Mouse (Mus musculus) G1E (cell line): ENCODE measurements around the gene 1190007I07Rik. TPM values are rescaled to one million over a fixed set of nuclear protein-coding genes. Genes with fewer than 3 reads are reported as not detected.

Source experiments
- ATAC-seq: 2 replicates; pipeline ENCODE4 v1.8.0; 2016; ENCODE audit warnings: mild to moderate bottlenecking; ENCODE audit not compliant: insufficient number of reproducible peaks, poor library complexity, low FRiP score, severe bottlenecking; ENCODE audit errors: extremely low read depth
- DNase-seq: peaks from one replicate; pipeline ENCODE4 v3.0.0; 2012; ENCODE audit warnings: low spot score
- H3K27me3 ChIP-seq: 2 replicates; pipeline ENCODE4 v1.6.1; 2012; ENCODE audit warnings: mild to moderate bottlenecking, low read length, inconsistent platforms; ENCODE audit not compliant: insufficient read depth
- H3K36me3 ChIP-seq: replicated peaks from 2 replicates; pipeline ENCODE3; 2012; ENCODE audit warnings: mild to moderate bottlenecking, inconsistent platforms
- H3K4me1 ChIP-seq: 2 replicates; pipeline ENCODE4 v1.6.1; 2012; ENCODE audit warnings: low read depth, low read length, inconsistent platforms, mixed read lengths; ENCODE audit not compliant: insufficient read depth
- H3K4me3 ChIP-seq: 2 replicates; pipeline ENCODE4 v1.5.1; 2012; ENCODE audit warnings: low read depth, mild to moderate bottlenecking, inconsistent platforms, low read length, moderate library complexity, mixed read lengths
- H3K9me3 ChIP-seq: replicated peaks from 2 replicates; pipeline ENCODE4 v1.6.1; 2012; ENCODE audit warnings: inconsistent platforms
- CTCF ChIP-seq: IDR thresholded peaks from 2 replicates; pipeline ENCODE4 v1.5.1; 2012; ENCODE audit warnings: low read depth, low read length, inconsistent platforms, mixed read lengths
- GATA1 ChIP-seq: IDR thresholded peaks from 2 replicates; pipeline ENCODE4 v1.6.1; 2012; ENCODE audit warnings: borderline replicate concordance, low read length, inconsistent platforms, mixed read lengths
- GATA2 ChIP-seq: IDR thresholded peaks from 2 replicates; pipeline ENCODE4 v1.6.1; 2012; ENCODE audit warnings: low read depth, low read length, inconsistent platforms, borderline replicate concordance
- POLR2AphosphoS5 ChIP-seq: IDR thresholded peaks from 2 replicates; pipeline ENCODE4 v1.6.1; 2012; ENCODE audit warnings: low read depth, low read length, inconsistent platforms; ENCODE audit not compliant: insufficient replicate concordance
- TAL1 ChIP-seq: conservative IDR thresholded peaks from 2 replicates; pipeline ENCODE4 v1.6.1; 2012; ENCODE audit warnings: low read depth, low read length, inconsistent platforms, mixed read lengths
- polyA plus RNA-seq: library from polyadenylated mRNA; stranded (reverse); fragments of >175 nt; gene quantifications from 2 replicates; pipeline ENCODE4 v1.2.3, GENCODE M21; 2012
- total RNA-seq, 2 experiments: library from RNA; stranded (forward) in 1 of 2; stranded (reverse) in 1 of 2; fragments of 200-1000 nt in 1 of 2; fragments of >200 nt in 1 of 2; fragmentation: Nextera tagmentation in 1 of 2; gene quantifications; 2 replicates each; pipeline ENCODE4 v1.2.3; 2014 to 2017

The 1190007I07Rik gene
- total and polyA plus RNA-seq, 3 experiments = 10.5 to 59.5 (median 55.8) TPM

DNA sequence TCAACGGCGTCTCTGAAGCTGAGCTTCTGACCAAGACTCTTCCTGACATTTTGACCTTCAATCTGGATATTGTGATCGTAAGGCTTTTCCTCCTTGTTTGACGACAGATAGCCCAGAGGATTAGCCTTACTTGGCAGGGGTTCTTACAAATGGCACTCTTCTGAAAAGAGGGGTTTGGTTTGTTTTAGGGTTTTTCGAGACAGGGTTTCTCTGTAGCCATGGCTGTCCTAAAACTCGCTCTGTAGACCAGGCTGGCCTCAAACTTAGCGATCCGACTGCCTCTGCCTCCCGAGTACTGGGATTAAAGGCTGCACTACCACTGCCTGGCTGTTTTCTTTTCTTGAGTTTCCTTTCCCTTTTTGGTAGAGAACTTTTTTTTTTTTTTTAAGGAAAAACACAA, 18.5 kb upstream of the 1190007I07Rik start:
- TF ChIP-seq GATA1 (no peak), GATA2 (no peak), TAL1 (no peak), CTCF (no peak), POLR2AphosphoS5 (no peak)
- Histone ChIP-seq H3K27me3 (no peaks in the 10 kb centered on the region), H3K4me3 (no peak overlapping the region), H3K36me3 (peaks cover 93% of the 10 kb centered on the region), H3K9me3 (no peaks in the 10 kb centered on the region), H3K4me1 (no peaks in the 10 kb centered on the region; the same call in 1 of the 2 replicates)
- ATAC-seq (no peak), DNase-seq (no peak)

GRCm38 (mm10) chr10:82639032-82639698, 16.1 kb upstream of the 1190007I07Rik start:
- Histone ChIP-seq H3K9me3 (no peaks in the 10 kb centered on the region), H3K4me1 (peaks cover 3% of the 10 kb centered on the region), H3K4me3 (no peak overlapping the region), H3K27me3 (no peaks in the 10 kb centered on the region), H3K36me3 (peaks cover 89% of the 10 kb centered on the region)
- TF ChIP-seq GATA1 (no peak), TAL1 (no peak), GATA2 (no peak), POLR2AphosphoS5 (no peak), CTCF (no peak)
- ATAC-seq (no peak), DNase-seq (no peak)

DNA sequence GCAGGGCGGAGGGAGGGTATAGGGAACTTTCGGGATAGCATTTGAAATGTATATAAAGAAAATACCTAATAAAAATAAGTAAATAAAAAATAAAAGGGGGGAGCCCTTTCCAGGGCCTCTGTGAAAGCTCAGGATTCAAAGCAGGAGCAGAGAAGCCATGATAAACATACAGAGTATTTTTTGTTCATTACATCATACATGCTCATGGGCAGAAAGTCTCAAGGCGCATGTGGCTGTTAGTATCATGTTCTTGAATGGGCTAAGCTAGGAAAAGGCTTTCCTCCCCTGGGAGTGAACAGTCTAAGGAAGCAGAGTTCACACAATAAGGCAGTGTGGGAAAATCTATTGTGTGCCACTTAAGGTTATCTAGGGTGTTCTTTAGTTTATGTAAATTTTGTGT, 13.3 kb upstream of the 1190007I07Rik start:
- no peaks in the 10 kb centered on the region for H3K9me3 ChIP-seq
- peaks cover 17% of the 10 kb centered on the region for H3K4me1 ChIP-seq
- H3K27me3 ChIP-seq = no peaks in the 10 kb centered on the region
- ATAC-seq (no peak), DNase-seq (no peak)
- H3K36me3 ChIP-seq = peaks cover 90% of the 10 kb centered on the region
- TF ChIP-seq TAL1 = no peak
- H3K4me3 ChIP-seq = no peak overlapping the region

DNA sequence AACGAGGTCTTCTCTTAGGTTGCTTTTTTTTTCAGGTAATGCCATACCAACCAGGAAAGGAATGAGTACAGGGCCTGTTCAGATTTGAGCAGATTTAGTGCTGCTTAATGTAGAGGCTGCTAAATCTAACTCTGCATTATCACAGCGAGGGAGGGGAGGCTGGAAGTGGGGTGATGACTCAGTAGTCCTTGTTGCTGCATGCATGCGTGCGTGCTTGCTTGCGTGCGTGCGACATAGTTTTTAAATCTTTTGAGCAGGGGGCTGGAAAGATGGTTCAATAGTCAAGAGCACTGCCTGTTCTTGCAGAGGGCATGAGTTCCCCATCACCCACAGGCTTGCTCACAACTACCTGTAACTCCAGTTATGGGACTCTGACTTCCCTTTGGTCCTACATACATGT, 11.3 kb upstream of the 1190007I07Rik start:
- Histone ChIP-seq H3K4me3 (no peak overlapping the region), H3K9me3 (no peaks in the 10 kb centered on the region), H3K27me3 (no peaks in the 10 kb centered on the region), H3K4me1 (peaks cover 27% of the 10 kb centered on the region), H3K36me3 (peaks cover 75% of the 10 kb centered on the region)
- TF ChIP-seq TAL1 (no peak), POLR2AphosphoS5 (no peak)
- no peak for ATAC-seq
- DNase-seq = no peak

DNA sequence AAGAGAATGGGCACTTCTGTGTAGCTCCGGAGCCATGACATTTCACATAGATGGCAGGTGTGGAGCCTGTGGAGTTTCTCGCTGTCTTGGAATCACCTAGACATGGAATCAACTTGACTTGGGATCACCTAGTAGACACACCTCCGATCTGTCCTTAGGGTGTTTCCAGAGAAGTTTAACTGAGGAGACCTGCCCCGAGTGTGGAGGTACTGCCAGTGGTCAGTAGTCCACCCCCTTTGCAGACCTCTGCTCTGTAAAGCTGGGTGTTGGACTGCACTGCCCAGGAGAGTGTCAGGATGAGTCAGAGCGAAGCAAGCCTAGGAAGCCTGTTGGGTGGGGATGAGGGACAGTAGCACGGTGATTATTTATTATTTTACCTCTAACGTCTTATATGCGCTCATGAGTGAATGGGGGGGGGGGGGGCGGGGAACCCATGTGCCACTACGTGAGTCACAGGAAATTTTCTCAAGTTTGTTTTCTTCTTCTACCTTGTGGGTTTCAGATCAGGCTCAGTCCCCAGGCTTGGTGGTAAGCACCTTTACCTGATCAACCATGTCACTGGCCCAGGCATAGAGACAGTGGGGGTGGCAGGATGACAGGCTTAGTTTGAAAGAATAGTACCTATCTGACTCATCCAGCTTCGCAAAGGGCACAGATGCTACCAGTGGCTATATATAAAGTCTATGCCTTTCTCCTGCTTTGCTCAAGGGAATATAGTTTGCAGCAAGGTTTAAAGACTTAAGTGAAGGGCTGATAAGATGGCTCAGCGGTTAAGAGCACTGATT, 9.7 kb upstream of the 1190007I07Rik start:
- ATAC-seq (no peak), DNase-seq (no peak)
- H3K36me3 ChIP-seq = peaks cover 59% of the 10 kb centered on the region
- no peak for TF ChIP-seq CTCF
- no peak for TF ChIP-seq GATA2
- peaks cover 30% of the 10 kb centered on the region for H3K4me1 ChIP-seq
- H3K27me3 ChIP-seq = no peaks in the 10 kb centered on the region
- H3K9me3 ChIP-seq = no peaks in the 10 kb centered on the region
- H3K4me3 ChIP-seq = no peak overlapping the region

GRCm38 (mm10) chr10:82631133-82631532, 8.1 kb upstream of the 1190007I07Rik start:
- ATAC-seq (no peak), DNase-seq (no peak)
- Histone ChIP-seq H3K36me3 (peaks cover 45% of the 10 kb centered on the region), H3K9me3 (no peaks in the 10 kb centered on the region), H3K4me3 (peak overlapping the region; percentile 81; the same call in 1 of the 2 replicates), H3K27me3 (no peaks in the 10 kb centered on the region), H3K4me1 (peaks cover 30% of the 10 kb centered on the region)
- TF ChIP-seq GATA2 = no peak
- TF ChIP-seq CTCF = no peak
- no peak for TF ChIP-seq GATA1
- TF ChIP-seq TAL1 = no peak
- no peak for TF ChIP-seq POLR2AphosphoS5
